Mouse (Mus musculus): ENCODE data around the gene Cyp2d11.

GRCm38 (mm10) chr15:82375855-82376254, 18.0 kb downstream of the Cyp2d11 start:
- TF ChIP-seq CTCF (IDR thresholded peaks at IDR 0.05; ENCODE audit: low read depth, low read length) (no peak), GATA1 (IDR thresholded peaks at IDR 0.05; ENCODE audit: borderline replicate concordance, low read length) (no peak), GATA2 (IDR thresholded peaks at IDR 0.05; ENCODE audit: borderline replicate concordance, low read depth, low read length) (no peak)
